Mouse (Mus musculus): Measurements from ENCODE around the gene Grin2d.
"Not testable (repeated sequence)": the region's sequence is repeated elsewhere in the genome, so short reads cannot be mapped to it uniquely, and the experiment has no call there.

Grin2d gene

GRCm38 (mm10) chr7:45878278-45878677 lies at the start of gene Grin2d:
Gene Grin2d, minus strand, starts transcription at chr7:45878378.
- not testable (repeated sequence) for DNase-seq

GRCm38 (mm10) chr7:45924429-45924816 lies 46.2 kb upstream of the Grin2d start:
- DNase-seq, result no peak

- peak; percentile 59 for DNase-seq
These were observed 45.7 kb upstream of the Grin2d start, which contains the start of gene Ccdc114 for GRCm38 (mm10) chr7:45923762-45924428. Gene Ccdc114, plus strand, starts transcription at chr7:45924072.

DNA sequence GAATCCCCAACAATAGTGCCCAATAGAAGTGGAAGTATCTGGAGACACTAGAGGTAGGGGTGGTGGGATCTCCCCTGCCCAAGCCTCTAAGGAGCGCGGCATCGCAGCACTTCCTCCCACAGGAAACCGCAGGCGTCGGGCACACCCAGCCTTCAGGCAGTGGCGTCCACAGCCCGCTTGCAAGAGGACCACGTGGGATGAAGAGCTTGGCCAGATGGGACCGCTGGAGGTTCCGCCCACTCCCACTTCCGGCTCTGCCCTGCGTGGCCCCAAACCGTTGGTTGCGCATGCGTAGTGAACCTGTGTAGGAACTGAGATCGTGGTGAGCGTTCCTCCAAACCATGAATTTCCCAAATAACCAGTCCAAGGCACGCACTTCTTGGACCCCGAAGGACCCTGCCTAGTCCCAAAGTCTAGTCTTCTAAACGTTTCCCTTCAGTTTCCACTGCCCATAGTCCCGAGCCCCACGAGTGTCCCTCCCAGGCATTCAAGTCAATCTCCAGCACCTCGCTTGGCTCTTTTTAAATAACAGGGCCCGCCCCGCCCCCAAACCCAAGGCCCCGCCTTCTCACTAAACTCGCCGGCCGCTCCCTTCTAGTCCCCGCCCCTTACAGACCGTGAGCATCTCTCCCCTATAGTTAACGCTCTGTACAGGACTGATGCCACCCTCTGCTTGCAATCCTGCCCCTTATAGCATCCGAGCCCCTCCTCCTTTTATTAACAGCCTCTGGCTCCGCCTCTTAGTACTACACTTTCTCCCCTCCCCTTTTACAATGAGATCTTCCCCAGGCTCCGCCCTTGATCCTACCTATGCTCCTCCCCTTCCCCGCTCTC lies 45.0 kb upstream of the Grin2d start:
- peak; percentile 97 for DNase-seq

GRCm38 (mm10) chr7:45921950-45922600 lies 43.9 kb upstream of the Grin2d start:
- no peak for DNase-seq

- DNase-seq, result no peak
These were observed 43.1 kb upstream of the Grin2d start, which contains the start of gene Emp3 for GRCm38 (mm10) chr7:45921242-45921621. Gene Emp3, minus strand, starts transcription at chr7:45921404.

- no peak for DNase-seq
These were observed 42.5 kb upstream of the Grin2d start for GRCm38 (mm10) chr7:45920583-45921241.

- DNase-seq, result no peak
These were observed 41.6 kb upstream of the Grin2d start for GRCm38 (mm10) chr7:45919761-45920160.

DNA sequence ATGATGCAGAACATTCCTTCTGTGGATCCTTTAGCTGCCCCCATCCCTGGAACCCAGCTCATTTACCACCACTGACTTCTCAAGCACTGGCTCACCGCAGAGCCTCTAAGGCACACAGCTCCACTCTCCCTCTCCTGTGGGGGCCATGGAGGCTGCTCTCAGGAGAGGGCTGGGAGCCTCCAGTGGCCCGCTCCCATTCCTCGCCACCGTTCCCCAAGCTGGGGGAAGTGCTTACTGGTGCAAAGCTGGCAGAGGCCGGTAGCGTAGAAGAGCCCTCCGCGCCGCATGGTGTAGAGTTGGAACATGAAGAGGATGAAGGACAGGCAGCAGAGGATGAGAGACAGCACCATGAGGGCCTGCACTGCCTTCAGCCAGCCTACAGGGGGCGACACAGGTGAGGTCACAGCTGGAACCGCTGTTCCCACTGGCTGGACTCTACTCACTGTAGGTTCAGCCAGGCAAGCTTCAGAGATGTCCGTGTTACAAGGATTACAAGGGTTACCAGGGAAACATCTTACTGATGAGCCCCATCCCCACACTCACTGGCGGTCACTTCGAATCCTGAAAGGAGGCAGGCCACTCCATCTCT lies 41.0 kb upstream of the Grin2d start:
- no peak for DNase-seq

- no peak for DNase-seq
These were observed 39.7 kb upstream of the Grin2d start for GRCm38 (mm10) chr7:45917926-45918325.

GRCm38 (mm10) chr7:45917004-45917704 lies 39.0 kb upstream of the Grin2d start:
- DNase-seq, result no peak

DNA sequence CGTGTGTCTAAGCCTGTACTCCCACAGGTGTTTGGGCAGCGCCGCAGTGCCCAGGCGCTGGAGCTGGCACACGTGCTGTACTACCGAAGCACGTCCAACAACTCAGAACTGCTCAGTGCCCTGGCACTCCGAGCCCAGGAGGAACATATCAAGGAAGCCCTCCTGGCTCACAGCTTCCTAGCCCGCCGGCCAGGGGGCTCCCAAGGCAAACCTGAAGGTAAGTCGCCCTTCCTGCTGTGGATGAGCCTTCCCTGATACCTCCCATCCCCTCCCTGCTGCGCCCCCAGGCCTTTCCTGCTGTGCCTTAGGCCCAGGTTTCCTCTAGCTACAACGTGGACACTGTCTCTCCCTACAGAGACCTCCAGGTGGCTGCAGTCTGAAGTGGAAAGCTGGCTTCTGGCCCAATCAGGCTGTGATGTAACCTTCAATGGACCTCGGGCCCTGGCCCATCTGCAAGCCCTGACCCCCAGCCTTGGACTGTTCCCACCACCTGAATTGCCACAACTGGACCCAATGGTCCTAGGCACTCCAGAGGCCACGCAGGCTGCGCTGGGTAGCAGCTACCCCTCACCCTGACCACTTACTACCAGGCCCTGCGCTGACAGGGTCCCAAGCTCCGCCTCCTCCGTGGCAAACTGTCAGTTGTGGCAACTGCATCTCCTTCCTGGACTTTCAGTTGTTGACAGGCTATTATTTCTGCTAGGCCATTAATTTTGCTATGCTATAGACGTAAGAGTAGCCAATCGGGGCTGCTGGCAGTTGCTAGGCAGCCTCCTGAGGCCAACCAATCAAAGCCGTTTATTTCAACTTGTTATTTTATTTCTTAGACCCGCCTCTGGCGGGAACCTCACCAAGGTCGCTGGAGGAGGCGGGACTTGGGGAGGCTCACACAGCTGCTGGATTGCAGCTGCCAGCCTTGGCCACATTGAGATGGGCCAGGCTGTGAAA lies 38.2 kb upstream of the Grin2d start:
- DNase-seq, result peak; percentile 90

GRCm38 (mm10) chr7:45915011-45915410 lies 36.8 kb upstream of the Grin2d start:
- DNase-seq, result no peak

GRCm38 (mm10) chr7:45914067-45914466 lies 35.9 kb upstream of the Grin2d start:
- no peak for DNase-seq

- no peak for DNase-seq
These were observed 31.0 kb upstream of the Grin2d start for GRCm38 (mm10) chr7:45909145-45909544.

DNA sequence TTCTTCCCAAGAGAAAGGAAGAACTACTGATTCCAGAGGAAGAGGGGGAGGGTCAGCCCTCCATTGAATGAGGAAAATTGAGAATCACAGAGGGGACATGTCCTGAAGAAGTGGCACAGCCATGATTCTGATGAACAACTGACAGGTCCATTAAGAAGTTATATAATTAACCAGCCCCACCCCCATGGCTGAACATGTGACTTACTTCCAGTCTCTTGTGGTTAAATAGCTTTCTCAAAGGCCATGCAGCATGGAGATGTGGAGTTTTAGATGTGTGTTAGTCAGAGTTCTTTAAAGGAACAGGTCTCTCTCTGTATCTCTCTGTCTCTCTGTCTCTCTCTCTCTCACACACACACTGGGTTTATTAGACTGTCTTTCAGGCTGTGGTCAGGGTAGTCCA lies 30.2 kb upstream of the Grin2d start:
- no peak for DNase-seq

DNA sequence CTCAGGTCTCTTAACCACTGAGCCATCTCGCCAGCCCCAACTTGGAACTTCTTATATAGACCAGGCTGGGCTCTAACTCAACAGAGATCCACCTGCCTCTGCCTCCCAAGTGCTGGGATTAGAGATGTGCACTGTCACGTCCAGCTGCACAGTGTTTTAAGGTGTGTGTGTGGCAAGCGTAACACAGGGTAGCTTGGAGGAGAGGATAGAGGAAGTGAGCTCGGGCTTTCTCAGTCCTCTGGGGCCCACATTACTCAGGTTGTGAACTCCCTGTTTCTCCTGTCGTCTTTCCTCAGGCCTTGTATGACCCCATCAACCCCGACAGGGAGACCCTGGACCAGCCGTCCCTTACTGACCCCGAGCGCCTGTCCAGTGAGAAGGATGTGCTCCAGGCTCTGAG lies 28.4 kb upstream of the Grin2d start:
- DNase-seq, result no peak

DNA sequence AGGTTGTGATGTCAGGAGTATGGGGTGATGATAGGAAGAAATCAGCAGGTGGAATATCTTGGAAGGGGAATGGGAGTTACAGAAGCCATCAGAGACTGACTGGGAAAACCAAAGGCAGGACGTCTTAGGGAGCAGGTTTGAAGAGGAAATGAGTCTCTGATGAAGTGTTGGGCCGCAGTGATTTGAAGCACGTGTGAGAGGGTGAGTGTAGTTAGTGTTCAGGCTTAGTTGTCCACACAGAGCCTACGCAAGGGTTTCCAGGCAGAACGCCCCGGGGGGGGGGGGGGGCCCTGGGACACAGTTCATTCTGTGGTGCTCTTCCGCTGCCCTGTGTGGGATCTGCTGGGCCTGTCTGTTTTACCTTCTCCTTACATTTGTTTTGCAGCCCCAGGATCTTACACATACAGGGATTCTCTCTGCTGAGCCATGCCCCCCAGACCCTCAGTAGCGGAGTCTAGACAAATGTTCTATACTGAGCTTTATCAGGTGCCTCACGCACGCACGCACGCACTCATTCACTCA lies 24.4 kb upstream of the Grin2d start:
- no peak for DNase-seq

- DNase-seq, result no peak
These were observed 23.4 kb upstream of the Grin2d start for GRCm38 (mm10) chr7:45901562-45901961.

DNA sequence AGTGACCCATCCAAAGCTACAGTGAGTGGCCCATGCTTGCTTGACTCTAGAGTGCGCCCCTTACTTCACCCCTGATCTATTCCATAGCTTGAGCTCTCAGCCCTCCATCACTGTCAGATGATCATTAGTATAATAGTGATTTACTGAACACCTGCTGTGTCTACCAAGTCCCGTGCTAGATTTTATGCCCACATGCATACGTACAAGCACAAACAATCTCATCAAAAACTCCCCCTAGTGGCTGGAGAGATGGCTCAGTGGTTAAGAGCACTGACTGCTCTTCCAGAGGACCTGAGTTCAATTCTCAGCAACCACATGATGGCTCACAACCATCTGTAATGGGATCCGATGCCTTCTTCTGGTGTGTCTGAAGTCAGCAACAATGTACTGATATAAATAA lies 19.9 kb upstream of the Grin2d start:
- not testable (repeated sequence) for DNase-seq

All from layer of hippocampus, adult 9-11 months (tissue).